Mouse (Mus musculus) cortical plate, adult 2 months (tissue): Measurements from ENCODE around the gene Cyp3a25. TPM values are rescaled to one million over a fixed set of nuclear protein-coding genes. Genes with fewer than 3 reads are reported as not detected.
"Not testable (repeated sequence)": the region's sequence is repeated elsewhere in the genome, so short reads cannot be mapped to it uniquely, and the experiment has no call there.

Experiments
- H3K27ac ChIP-seq: fragments of 200-500 bp; 2 replicates; pipeline ENCODE4 v1.5.1; 2012; ENCODE audit warnings: low read length, control low read depth, inconsistent platforms; ENCODE audit not compliant: insufficient read depth
- H3K4me1 ChIP-seq: fragments of 200-500 bp; 2 replicates; pipeline ENCODE4 v1.6.1; 2011; ENCODE audit warnings: low read length; ENCODE audit not compliant: control insufficient read depth, insufficient read depth
- H3K4me3 ChIP-seq: fragments of 200-500 bp; 2 replicates; pipeline ENCODE4 v1.5.1; 2011; ENCODE audit warnings: mild to moderate bottlenecking, low read length, control low read depth; ENCODE audit not compliant: insufficient read depth
- CTCF ChIP-seq: fragments of 200-500 bp; IDR thresholded peaks from 2 replicates; pipeline ENCODE4 v1.5.1; 2011; ENCODE audit warnings: mild to moderate bottlenecking, control low read depth, low read length; ENCODE audit not compliant: insufficient read depth; ENCODE audit errors: extremely low read depth
- POLR2A ChIP-seq: fragments of 200-500 bp; IDR thresholded peaks from 2 replicates; pipeline ENCODE4 v1.6.1; 2011; ENCODE audit warnings: mild to moderate bottlenecking, low read length, control low read depth; ENCODE audit not compliant: insufficient read depth; ENCODE audit errors: extremely low read depth
- polyA plus RNA-seq: library from polyadenylated mRNA; depleted of rRNA; stranded (reverse); fragments of >200 nt; gene quantifications from 2 replicates; pipeline ENCODE4 v1.2.3, GENCODE M21; 2012; rRNA removed

Gene Cyp3a25
- not detected in 2 replicates for polyA plus RNA-seq

- not testable (repeated sequence) for H3K4me3 ChIP-seq, H3K27ac ChIP-seq, H3K4me1 ChIP-seq
These were observed at the start of gene Cyp3a25 for GRCm38 (mm10) chr5:146009509-146009908. Cyp3a25 (minus strand) TSS chr5:146009618.

- TF ChIP-seq POLR2A = no peak
- no peak for TF ChIP-seq CTCF
- no peak overlapping the region for H3K27ac ChIP-seq
These were observed 11.7 kb upstream of the Cyp3a25 start for GRCm38 (mm10) chr5:146021136-146021535.

GRCm38 (mm10) chr5:146018275-146018674, 8.9 kb upstream of the Cyp3a25 start:
- H3K4me1 ChIP-seq = no peaks in the 10 kb centered on the region
- H3K4me3 ChIP-seq = no peak overlapping the region
- H3K27ac ChIP-seq = no peak overlapping the region
- TF ChIP-seq CTCF (no peak), POLR2A (no peak)

More at GRCm38 (mm10) chr5:146021136-146021535, 11.7 kb upstream of the Cyp3a25 start:
- Histone ChIP-seq H3K4me3 (no peak overlapping the region), H3K4me1 (no peaks in the 10 kb centered on the region)

GRCm38 (mm10) chr5:146011251-146011650, 1.8 kb upstream of the Cyp3a25 start:
- Histone ChIP-seq H3K4me1 (no peaks in the 10 kb centered on the region), H3K27ac (no peak overlapping the region), H3K4me3 (no peak overlapping the region)
- TF ChIP-seq POLR2A (no peak), CTCF (no peak)

GRCm38 (mm10) chr5:145967080-145967479, 42.3 kb downstream of the Cyp3a25 start:
- no peak overlapping the region for H3K4me3 ChIP-seq
- TF ChIP-seq POLR2A (no peak), CTCF (no peak)
- H3K27ac ChIP-seq = no peak overlapping the region
- no peaks in the 10 kb centered on the region for H3K4me1 ChIP-seq

Other genes with a start within 250 kb of the Cyp3a25 start
- gene Cyp3a44, start 203.7 kb downstream of the Cyp3a25 start, polyA plus RNA-seq = not detected in 2 replicates
- gene Cyp3a11, start 129.7 kb downstream of the Cyp3a25 start, polyA plus RNA-seq = not detected in 2 replicates
- gene Cyp3a59, start 69.6 kb upstream of the Cyp3a25 start, polyA plus RNA-seq = not detected in 2 replicates
- gene Gm5565, start 150.9 kb upstream of the Cyp3a25 start, polyA plus RNA-seq = not detected in 2 replicates
- gene Gm6309, start 161.1 kb upstream of the Cyp3a25 start, polyA plus RNA-seq = not detected in 2 replicates
- gene 1700001J03Rik, start 175.7 kb upstream of the Cyp3a25 start, polyA plus RNA-seq = 0.71 and 1.1 TPM in 2 replicates
- 47.5 and 51.1 TPM in 2 replicates for gene Rnf6, start 211.9 kb upstream of the Cyp3a25 start, polyA plus RNA-seq
- 33.7 and 35.8 TPM in 2 replicates for gene Cdk8, start 221.6 kb upstream of the Cyp3a25 start, polyA plus RNA-seq